Mouse (Mus musculus) heart, embryonic 14.5 days (tissue): ENCODE results near the gene Rbm4b. TPM values are rescaled to one million over a fixed set of nuclear protein-coding genes. Genes with fewer than 3 reads are reported as not detected.

Source experiments
- ATAC-seq: fragments of 200-750 bp; cut with Nextera tagmentation; 2 replicates; pipeline ENCODE4 v1.8.0; 2017; ENCODE audit warnings: low read depth, moderate TSS enrichment; ENCODE audit not compliant: insufficient number of reproducible peaks, insufficient read depth, low FRiP score
- H3K27ac ChIP-seq, 2 experiments: fragments of 200-500 bp in 1 of 2; fragments of 300-500 bp in 1 of 2; sonication (generic) in 1 of 2; replicated peaks in 1 of 2; 2 replicates each; pipeline ENCODE4 v1.5.1; 2012 to 2014; ENCODE audit warnings: low read depth in 2 of 2, low read length in 2 of 2, control low read depth in 1 of 2, mild to moderate bottlenecking in 1 of 2, mixed read lengths in 1 of 2; ENCODE audit not compliant: control insufficient read depth in 1 of 2, insufficient read depth in 1 of 2
- H3K27me3 ChIP-seq: fragments of 300-500 bp; sonication (generic); 2 replicates; pipeline ENCODE4 v1.6.1; 2014; ENCODE audit warnings: mild to moderate bottlenecking, low read length, control low read depth; ENCODE audit not compliant: control insufficient read depth, insufficient read depth
- H3K36me3 ChIP-seq: fragments of 300-500 bp; sonication (generic); 2 replicates; pipeline ENCODE4 v1.6.1; 2014; ENCODE audit warnings: mild to moderate bottlenecking, control low read depth, low read length, mixed read lengths; ENCODE audit not compliant: control insufficient read depth, insufficient read depth
- H3K4me1 ChIP-seq, 2 experiments: fragments of 200-500 bp in 1 of 2; fragments of 300-500 bp in 1 of 2; sonication (generic) in 1 of 2; 2 replicates each; pipeline ENCODE4 v1.6.1; 2012 to 2014; ENCODE audit warnings: low read length in 2 of 2, control low read depth in 1 of 2, mixed read lengths in 1 of 2; ENCODE audit not compliant: control insufficient read depth in 2 of 2, insufficient read depth in 2 of 2
- H3K4me2 ChIP-seq: fragments of 300-500 bp; sonication (generic); 2 replicates; pipeline ENCODE4 v1.6.1; 2014; ENCODE audit warnings: mild to moderate bottlenecking, low read length
- H3K4me3 ChIP-seq, 2 experiments: fragments of 200-500 bp in 1 of 2; fragments of 300-500 bp in 1 of 2; sonication (generic) in 1 of 2; 2 replicates each; pipeline ENCODE4 v1.5.1; 2012 to 2014; ENCODE audit warnings: low read length in 2 of 2, mild to moderate bottlenecking in 2 of 2, control low read depth in 1 of 2, low read depth in 1 of 2, moderate library complexity in 1 of 2; ENCODE audit not compliant: control insufficient read depth in 1 of 2, insufficient read depth in 1 of 2
- H3K9ac ChIP-seq: fragments of 300-500 bp; sonication (generic); 2 replicates; pipeline ENCODE4 v1.6.1; 2014; ENCODE audit warnings: mild to moderate bottlenecking, low read length
- H3K9me3 ChIP-seq: fragments of 300-500 bp; sonication (generic); 2 replicates; pipeline ENCODE4 v1.6.1; 2016; ENCODE audit warnings: low read length, control low read depth; ENCODE audit not compliant: control insufficient read depth
- WGBS: fragments of 180-500 bp; shearing (Covaris S2); extraction: QIAGEN DNeasy Blood & Tissue Kit; methylation state at CpG from one replicate; pipeline ENCODE4 v1.1.7; 2014; 5-methylcytosine and 5-hydroxymethylcytosine counted together
- polyA plus RNA-seq: library from polyadenylated mRNA; unstranded; fragments of >200 nt; fragmentation: Nextera tagmentation; extraction: Ambion mirVana; gene quantifications from 2 replicates; pipeline ENCODE4 v1.2.1, GENCODE M21; 2014

Gene Rbm4b
- polyA plus RNA-seq, 1 experiment from 2014 or later = 34.1 TPM

- H3K9ac ChIP-seq = no peak overlapping the region
- 95% methylated on average over 14 of the region's 14 CpGs for WGBS
- no peak overlapping the region for H3K4me2 ChIP-seq
- H3K4me1 ChIP-seq = peaks cover 0 to 7% of the 10 kb centered on the region in 2 experiments; a peak in 3 of 4 replicates
- no peak overlapping the region for H3K27ac ChIP-seq
- no peaks in the 10 kb centered on the region for H3K9me3 ChIP-seq
- ATAC-seq = no peak
- no peaks in the 10 kb centered on the region for H3K36me3 ChIP-seq
- no peak overlapping the region for H3K4me3 ChIP-seq
- peaks cover 73% of the 10 kb centered on the region for H3K27me3 ChIP-seq
Measured at GRCm38 (mm10) chr19:4716756-4717155, 39.5 kb upstream of the Rbm4b start.

GRCm38 (mm10) chr19:4717281-4717680 is 39.0 kb upstream of the Rbm4b start:
- H3K4me1 ChIP-seq = peaks cover 0 to 5% of the 10 kb centered on the region in 2 experiments; a peak in 2 of 4 replicates
- H3K27ac ChIP-seq = no peak overlapping the region
- H3K4me3 ChIP-seq = no peak overlapping the region
- H3K27me3 ChIP-seq = peaks cover 67% of the 10 kb centered on the region
- no peaks in the 10 kb centered on the region for H3K9me3 ChIP-seq
- 93% methylated on average over 2 of the region's 2 CpGs for WGBS
- H3K9ac ChIP-seq = no peak overlapping the region
- ATAC-seq = no peak
- no peak overlapping the region for H3K4me2 ChIP-seq
- H3K36me3 ChIP-seq = no peaks in the 10 kb centered on the region

GRCm38 (mm10) chr19:4718716-4719115 is 37.6 kb upstream of the Rbm4b start:
- H3K9ac ChIP-seq = no peak overlapping the region
- no peak overlapping the region for H3K4me3 ChIP-seq
- no peak overlapping the region for H3K27ac ChIP-seq
- WGBS = 31% methylated on average over 11 of the region's 12 CpGs
- ATAC-seq = no peak
- H3K27me3 ChIP-seq = peaks cover 53% of the 10 kb centered on the region
- H3K4me1 ChIP-seq = no peaks in the 10 kb centered on the region; a peak in 1 of 4 replicates
- no peaks in the 10 kb centered on the region for H3K36me3 ChIP-seq
- no peaks in the 10 kb centered on the region for H3K9me3 ChIP-seq
- H3K4me2 ChIP-seq = no peak overlapping the region

GRCm38 (mm10) chr19:4719351-4719764 is 36.9 kb upstream of the Rbm4b start:
- H3K27me3 ChIP-seq = peaks cover 47% of the 10 kb centered on the region
- no peak overlapping the region for H3K9ac ChIP-seq
- no peaks in the 10 kb centered on the region; a peak in 1 of 4 replicates for H3K4me1 ChIP-seq
- 16% methylated on average over 5 of the region's 5 CpGs for WGBS
- no peak overlapping the region for H3K4me2 ChIP-seq
- no peaks in the 10 kb centered on the region for H3K9me3 ChIP-seq
- no peak for ATAC-seq
- no peaks in the 10 kb centered on the region for H3K36me3 ChIP-seq
- no peak overlapping the region for H3K4me3 ChIP-seq
- no peak overlapping the region for H3K27ac ChIP-seq

- H3K27ac ChIP-seq = no peak overlapping the region
- no peak overlapping the region for H3K9ac ChIP-seq
- H3K27me3 ChIP-seq = peaks cover 39% of the 10 kb centered on the region
- no peak for ATAC-seq
- 78% methylated on average over 15 of the region's 15 CpGs for WGBS
- H3K4me3 ChIP-seq = no peak overlapping the region
- H3K9me3 ChIP-seq = no peaks in the 10 kb centered on the region
- no peaks in the 10 kb centered on the region; a peak in 1 of 4 replicates for H3K4me1 ChIP-seq
- H3K4me2 ChIP-seq = no peak overlapping the region
- no peaks in the 10 kb centered on the region for H3K36me3 ChIP-seq
Measured at GRCm38 (mm10) chr19:4720112-4720511, 36.2 kb upstream of the Rbm4b start.

GRCm38 (mm10) chr19:4720671-4721244 is 35.5 kb upstream of the Rbm4b start:
- no peak overlapping the region for H3K9ac ChIP-seq
- H3K4me3 ChIP-seq = no peak overlapping the region
- WGBS = 10% methylated on average over 11 of the region's 11 CpGs
- ATAC-seq = no peak
- H3K4me2 ChIP-seq = peak overlapping the region; percentile 23; the same call in 1 of the 2 replicates
- H3K27ac ChIP-seq = no peak overlapping the region
- H3K36me3 ChIP-seq = no peaks in the 10 kb centered on the region
- H3K27me3 ChIP-seq = peaks cover 34% of the 10 kb centered on the region
- H3K4me1 ChIP-seq = no peaks in the 10 kb centered on the region; a peak in 1 of 4 replicates
- H3K9me3 ChIP-seq = no peaks in the 10 kb centered on the region

GRCm38 (mm10) chr19:4729186-4729585 is 27.1 kb upstream of the Rbm4b start:
- 83% methylated on average over 9 of the region's 9 CpGs for WGBS
- H3K27me3 ChIP-seq = no peaks in the 10 kb centered on the region
- no peaks in the 10 kb centered on the region for H3K4me1 ChIP-seq
- H3K27ac ChIP-seq = no peak overlapping the region
- H3K4me3 ChIP-seq = no peak overlapping the region
- H3K9me3 ChIP-seq = no peaks in the 10 kb centered on the region
- no peak overlapping the region for H3K9ac ChIP-seq
- H3K4me2 ChIP-seq = no peak overlapping the region
- no peaks in the 10 kb centered on the region for H3K36me3 ChIP-seq
- ATAC-seq = no peak

GRCm38 (mm10) chr19:4733052-4733451 is 23.2 kb upstream of the Rbm4b start:
- Histone ChIP-seq H3K36me3 (no peaks in the 10 kb centered on the region), H3K27ac (no peak overlapping the region), H3K27me3 (no peaks in the 10 kb centered on the region), H3K4me3 (no peak overlapping the region), H3K4me2 (no peak overlapping the region), H3K4me1 (no peaks in the 10 kb centered on the region), H3K9me3 (no peaks in the 10 kb centered on the region), H3K9ac (no peak overlapping the region)
- WGBS = 82% methylated on average over 3 of the region's 3 CpGs
- ATAC-seq = no peak
